ENCODE assay signal across 42 mouse cellular contexts in the genomic region with DNA sequence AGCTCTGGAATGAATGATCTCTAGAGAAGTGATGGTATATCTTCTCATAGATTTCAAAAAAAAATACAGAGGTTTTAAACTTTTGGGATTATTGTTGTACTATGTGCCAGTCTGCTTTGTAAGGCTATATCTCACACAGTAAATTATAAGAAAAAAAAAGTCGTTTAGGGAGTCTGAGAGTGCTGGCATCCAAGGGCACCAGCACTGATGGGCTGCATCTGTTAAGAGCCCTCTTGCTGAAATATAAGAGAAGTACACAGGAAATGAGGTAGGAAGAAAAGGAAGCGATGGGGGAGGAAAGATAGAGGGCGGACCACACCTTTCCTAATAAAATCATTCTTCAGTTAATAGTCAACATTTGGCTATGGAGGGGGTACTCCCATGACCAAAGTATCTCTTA. TPM values are rescaled to one million over a fixed set of nuclear protein-coding genes. Genes with fewer than 3 reads are reported as not detected.
"Had no signal": no experiment of that assay in that cellular context is flagged by ENCODE, and none has a peak within 500 bp of the region (broad histone marks: within the 10 kb centered on the region; RNA-seq: fewer than 3 reads in every experiment).

No protein-coding gene starts in this region.

- H3K9ac ChIP-seq: heart, embryonic 12.5 days; heart, embryonic 13.5 days; heart, embryonic 15.5 days; hindbrain, embryonic 12.5 days; hindbrain, embryonic 13.5 days; hindbrain, embryonic 14.5 days; hindbrain, embryonic 15.5 days; intestine, embryonic 15.5 days; kidney, embryonic 15.5 days had no signal

- H3K27ac ChIP-seq: heart, embryonic 10.5 days; heart, embryonic 13.5 days; heart, embryonic 15.5 days; hindbrain, embryonic 10.5 days; hindbrain, embryonic 12.5 days; hindbrain, embryonic 13.5 days; hindbrain, embryonic 14.5 days; hindbrain, embryonic 15.5 days; hindbrain, postnatal 0 days; intestine, embryonic 15.5 days; kidney, embryonic 15.5 days; kidney, postnatal 0 days; layer of hippocampus, adult 2 months; left cerebral cortex, adult 2 months had no signal

- H3K9me3 ChIP-seq: heart, embryonic 10.5 days; heart, embryonic 12.5 days; heart, embryonic 13.5 days; heart, embryonic 15.5 days; hindbrain, embryonic 10.5 days; hindbrain, embryonic 12.5 days; hindbrain, embryonic 13.5 days; hindbrain, embryonic 15.5 days; intestine, embryonic 15.5 days; kidney, embryonic 15.5 days had no signal

- DNase-seq: heart, postnatal 10 days; heart, postnatal 14 days; heart, postnatal 36 days; heart, postnatal 4 days; kidney, adult 11 months; kidney, adult 18-20 months; kidney, adult 2 months; kidney, adult 8-10 months; kidney, adult 9 months; kidney, postnatal 10 days; kidney, postnatal 14 days; kidney, postnatal 25 days; kidney, postnatal 36 days; kidney, postnatal 4 days; layer of hippocampus, adult 9-11 months; layer of hippocampus, postnatal 36 days had no signal

- H3K36me3 ChIP-seq: heart, embryonic 10.5 days; heart, embryonic 12.5 days; heart, embryonic 13.5 days; heart, embryonic 15.5 days; hindbrain, embryonic 10.5 days; hindbrain, embryonic 12.5 days; hindbrain, embryonic 13.5 days; hindbrain, embryonic 15.5 days; intestine, embryonic 15.5 days; kidney, embryonic 15.5 days had no signal

- H3K4me2 ChIP-seq: heart, embryonic 11.5 days; heart, embryonic 12.5 days; heart, embryonic 13.5 days; heart, embryonic 15.5 days; hindbrain, embryonic 12.5 days; hindbrain, embryonic 13.5 days; hindbrain, embryonic 14.5 days; hindbrain, embryonic 15.5 days; intestine, embryonic 15.5 days; kidney, embryonic 15.5 days had no signal

- H3K4me1 ChIP-seq: heart, embryonic 10.5 days; heart, embryonic 12.5 days; heart, embryonic 13.5 days; heart, embryonic 15.5 days; hindbrain, embryonic 10.5 days; hindbrain, embryonic 12.5 days; hindbrain, embryonic 13.5 days; hindbrain, embryonic 15.5 days; intestine, embryonic 15.5 days; kidney, embryonic 15.5 days had no signal

- H3K4me3 ChIP-seq: heart, embryonic 10.5 days; heart, embryonic 12.5 days; heart, embryonic 13.5 days; heart, embryonic 15.5 days; hindbrain, embryonic 10.5 days; hindbrain, embryonic 12.5 days; hindbrain, embryonic 13.5 days; hindbrain, embryonic 15.5 days; intestine, embryonic 15.5 days; kidney, embryonic 15.5 days; layer of hippocampus, adult 2 months; left cerebral cortex, adult 2 months had no signal

- H3K27me3 ChIP-seq: heart, embryonic 12.5 days; heart, embryonic 13.5 days; heart, embryonic 15.5 days; hindbrain, embryonic 12.5 days; hindbrain, embryonic 13.5 days; hindbrain, embryonic 15.5 days; intestine, embryonic 15.5 days; kidney, embryonic 15.5 days had no signal

RNA-seq across cellular contexts. Expression of gene Bcl2a1a, which starts 2.2 kb away (rescaled TPM):
- total RNA-seq: heart, postnatal 10 days; heart, postnatal 25 days; hematopoietic stem cell, adult 5-6 weeks; hindbrain, postnatal 0 days; layer of hippocampus, adult 18-20 months; layer of hippocampus, postnatal 10 days; layer of hippocampus, postnatal 25 days; layer of hippocampus, postnatal 36 days had no signal
- polyA plus RNA-seq: heart, embryonic 10.5 days; heart, embryonic 11.5 days; heart, embryonic 13.5 days; heart, embryonic 14.5 days; hindbrain, embryonic 10.5 days; hindbrain, embryonic 11.5 days; hindbrain, embryonic 12.5 days; hindbrain, embryonic 13.5 days; hindbrain, embryonic 14.5 days; hindbrain, embryonic 15.5 days; hindbrain, embryonic 16.5 days; hindbrain, postnatal 0 days; kidney, embryonic 14.5 days; kidney, embryonic 15.5 days; kidney, embryonic 16.5 days had no signal
